ENCODE assay signal across 27 mouse cellular contexts in the genomic region with DNA sequence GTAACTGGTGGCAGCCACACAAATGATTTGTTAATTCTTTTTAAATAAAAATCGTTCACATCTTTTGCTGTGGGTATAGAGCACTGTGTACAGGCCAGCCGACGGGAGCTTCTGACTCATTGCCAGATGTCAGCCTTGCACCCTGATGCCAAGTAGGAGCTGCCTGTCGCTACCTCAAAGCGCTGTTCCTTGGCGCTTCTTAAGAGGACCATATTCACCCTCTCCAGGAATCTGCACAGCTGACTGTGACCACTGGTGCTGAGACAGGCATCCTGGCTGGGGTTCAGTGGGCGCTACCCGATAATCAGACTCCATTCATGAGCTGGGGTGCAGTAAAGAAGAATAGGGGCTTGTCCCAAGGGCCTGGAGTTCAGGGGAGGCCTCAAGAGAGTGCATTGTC. TPM values are rescaled to one million over a fixed set of nuclear protein-coding genes. Genes with fewer than 3 reads are reported as not detected.
"Had no signal": no experiment of that assay in that cellular context is flagged by ENCODE, and none has a peak within 500 bp of the region (broad histone marks: within the 10 kb centered on the region; RNA-seq: fewer than 3 reads in every experiment).

No protein-coding gene starts in this region.

- H3K27me3 ChIP-seq: intestine, embryonic 15.5 days; liver, embryonic 13.5 days; liver, embryonic 15.5 days had no signal

- ATAC-seq: hindbrain, embryonic 16.5 days; inflammation-experienced regulatory T-cells, adult 6 months; intestine, embryonic 15.5 days; intestine, postnatal 0 days had no signal

- DNase-seq: gastrocnemius, adult 2 months; gastrocnemius, postnatal 10 days; gastrocnemius, postnatal 25 days; heart, adult 18-20 months; heart, postnatal 10 days; heart, postnatal 4 days; kidney, adult 18-20 months; kidney, adult 8-10 months; kidney, postnatal 10 days; kidney, postnatal 25 days; kidney, postnatal 4 days; liver; liver, embryonic 13.5 days had no signal

- H3K4me3 ChIP-seq: gastrocnemius, adult 2 months; heart, embryonic 10.5 days; heart, embryonic 12.5 days; hindbrain, embryonic 10.5 days; hindbrain, embryonic 12.5 days; intestine, embryonic 15.5 days; layer of hippocampus, adult 2 months; left cerebral cortex, adult 2 months; liver, embryonic 13.5 days; liver, embryonic 15.5 days had no signal

- H3K36me3 ChIP-seq: heart, embryonic 10.5 days; heart, embryonic 12.5 days; hindbrain, embryonic 10.5 days; hindbrain, embryonic 12.5 days; intestine, embryonic 15.5 days; liver, embryonic 13.5 days; liver, embryonic 15.5 days had no signal

- H3K4me1 ChIP-seq: liver, embryonic 13.5 days; liver, embryonic 15.5 days had no signal

- H3K9ac ChIP-seq: heart, embryonic 12.5 days; hindbrain, embryonic 12.5 days; hindbrain, embryonic 14.5 days; intestine, embryonic 15.5 days; liver, embryonic 13.5 days; liver, embryonic 15.5 days had no signal

- H3K4me2 ChIP-seq: heart, embryonic 12.5 days; hindbrain, embryonic 12.5 days; hindbrain, embryonic 14.5 days; intestine, embryonic 15.5 days; liver, embryonic 11.5 days; liver, embryonic 13.5 days; liver, embryonic 15.5 days had no signal

- H3K9me3 ChIP-seq: heart, embryonic 10.5 days; heart, embryonic 12.5 days; hindbrain, embryonic 10.5 days; hindbrain, embryonic 12.5 days; intestine, embryonic 15.5 days; liver, embryonic 13.5 days; liver, embryonic 15.5 days had no signal

- H3K27ac ChIP-seq: gastrocnemius, adult 2 months; heart, embryonic 10.5 days; hindbrain, embryonic 10.5 days; hindbrain, embryonic 12.5 days; hindbrain, embryonic 14.5 days; intestine, embryonic 15.5 days; layer of hippocampus, adult 2 months; left cerebral cortex, adult 2 months; liver, embryonic 13.5 days; liver, embryonic 15.5 days had no signal

RNA-seq across cellular contexts. Expression of gene A530016L24Rik, which starts 51.0 kb away (rescaled TPM):
- polyA plus RNA-seq: hindbrain, embryonic 10.5 days; inflammation-experienced regulatory T-cells, adult 6 months; limb, embryonic 11.5 days; liver, embryonic 15.5 days had no signal
